Mouse (Mus musculus) limb, embryonic 15.5 days (tissue): ENCODE data around the gene Prmt8. TPM values are rescaled to one million over a fixed set of nuclear protein-coding genes. Genes with fewer than 3 reads are reported as not detected.

Experiments used
- ATAC-seq: fragments of 200-750 bp; cut with Nextera tagmentation; 2 replicates; pipeline ENCODE4 v1.8.0; 2017; ENCODE audit warnings: low read depth, moderate TSS enrichment; ENCODE audit not compliant: insufficient number of reproducible peaks, low FRiP score, low TSS enrichment
- H3K27ac ChIP-seq: fragments of 300-500 bp; sonication (generic); 2 replicates; pipeline ENCODE4 v1.5.1; 2015; ENCODE audit warnings: moderate library complexity, mild to moderate bottlenecking, inconsistent platforms
- H3K27me3 ChIP-seq: fragments of 300-500 bp; sonication (generic); 2 replicates; pipeline ENCODE4 v1.6.1; 2015; ENCODE audit warnings: inconsistent platforms
- H3K36me3 ChIP-seq: fragments of 300-500 bp; sonication (generic); 2 replicates; pipeline ENCODE4 v1.6.1; 2015; ENCODE audit warnings: inconsistent platforms
- H3K4me1 ChIP-seq: fragments of 300-500 bp; sonication (generic); 2 replicates; pipeline ENCODE4 v1.6.1; 2015; ENCODE audit warnings: inconsistent platforms
- H3K4me2 ChIP-seq: fragments of 300-500 bp; sonication (generic); 2 replicates; pipeline ENCODE4 v1.6.1; 2015; ENCODE audit warnings: mild to moderate bottlenecking, inconsistent platforms
- H3K4me3 ChIP-seq: fragments of 300-500 bp; sonication (generic); 2 replicates; pipeline ENCODE4 v1.5.1; 2015; ENCODE audit warnings: mild to moderate bottlenecking, inconsistent platforms
- H3K9ac ChIP-seq: fragments of 300-500 bp; sonication (generic); 2 replicates; pipeline ENCODE4 v1.6.1; 2015; ENCODE audit warnings: inconsistent platforms
- H3K9me3 ChIP-seq: fragments of 300-500 bp; sonication (generic); 2 replicates; pipeline ENCODE4 v1.6.1; 2016; ENCODE audit warnings: inconsistent platforms
- WGBS: fragments of 180-500 bp; shearing (Covaris S2); methylation state at CpG from one replicate; pipeline ENCODE4 v1.1.7; 2015; 5-methylcytosine and 5-hydroxymethylcytosine counted together
- polyA plus RNA-seq: library from polyadenylated mRNA; unstranded; fragments of >200 nt; fragmentation: Nextera tagmentation; extraction: Ambion mirVana; gene quantifications from 2 replicates; pipeline ENCODE4 v1.2.1, GENCODE M21; 2015

Gene Prmt8
- 0.35 and 0.44 TPM in 2 replicates for polyA plus RNA-seq

GRCm38 (mm10) chr6:127769275-127770156 lies at the start of gene Prmt8:
Gene Prmt8, minus strand, starts transcription at chr6:127769472.
- Histone ChIP-seq H3K9ac (no peak within 1 kb of the TSS), H3K27ac (no peak within 1 kb of the TSS), H3K4me2 (peak within 1 kb of the TSS; percentile 81), H3K4me3 (peak within 1 kb of the TSS; percentile 41), H3K9me3 (no peaks in the 10 kb centered on the region), H3K36me3 (no peaks in the 10 kb centered on the region), H3K27me3 (peaks cover 91% of the 10 kb centered on the region), H3K4me1 (peaks cover 30% of the 10 kb centered on the region)
- WGBS, result 2% methylated on average over 31 of the region's 42 CpGs
- ATAC-seq, result no peak

GRCm38 (mm10) chr6:127803046-127803729 lies 33.9 kb upstream of the Prmt8 start:
- no peaks in the 10 kb centered on the region for H3K9me3 ChIP-seq
- ATAC-seq, result no peak
- H3K4me3 ChIP-seq, result no peak overlapping the region
- H3K27me3 ChIP-seq, result no peaks in the 10 kb centered on the region
- H3K9ac ChIP-seq, result no peak overlapping the region
- no peak overlapping the region for H3K27ac ChIP-seq
- H3K4me1 ChIP-seq, result no peaks in the 10 kb centered on the region
- no peaks in the 10 kb centered on the region for H3K36me3 ChIP-seq
- H3K4me2 ChIP-seq, result no peak overlapping the region
- 60% methylated on average over 9 of the region's 9 CpGs for WGBS

- H3K27ac ChIP-seq, result no peak overlapping the region
- WGBS, result 78% methylated on average over 12 of the region's 12 CpGs
Observed at GRCm38 (mm10) chr6:127802211-127802610, 32.9 kb upstream of the Prmt8 start.

GRCm38 (mm10) chr6:127790023-127790422 lies 20.8 kb upstream of the Prmt8 start:
- Histone ChIP-seq H3K4me2 (no peak overlapping the region), H3K27ac (no peak overlapping the region), H3K9ac (no peak overlapping the region), H3K36me3 (no peaks in the 10 kb centered on the region), H3K27me3 (no peaks in the 10 kb centered on the region), H3K4me1 (no peaks in the 10 kb centered on the region), H3K4me3 (no peak overlapping the region), H3K9me3 (no peaks in the 10 kb centered on the region)
- no peak for ATAC-seq
- WGBS, result 64% methylated on average over 13 of the region's 13 CpGs

More at GRCm38 (mm10) chr6:127802211-127802610, 32.9 kb upstream of the Prmt8 start:
- H3K4me3 ChIP-seq, result no peak overlapping the region
- H3K27me3 ChIP-seq, result no peaks in the 10 kb centered on the region
- no peak overlapping the region for H3K9ac ChIP-seq
- no peaks in the 10 kb centered on the region for H3K4me1 ChIP-seq
- no peak for ATAC-seq
- no peaks in the 10 kb centered on the region for H3K36me3 ChIP-seq
- no peaks in the 10 kb centered on the region for H3K9me3 ChIP-seq
- H3K4me2 ChIP-seq, result no peak overlapping the region

- no peaks in the 10 kb centered on the region for H3K9me3 ChIP-seq
- H3K27ac ChIP-seq, result no peak overlapping the region
- ATAC-seq, result no peak
- 38% methylated on average over 4 of the region's 4 CpGs for WGBS
- H3K4me2 ChIP-seq, result no peak overlapping the region
- peaks cover 30% of the 10 kb centered on the region for H3K4me1 ChIP-seq
- H3K36me3 ChIP-seq, result no peaks in the 10 kb centered on the region
- H3K9ac ChIP-seq, result no peak overlapping the region
- H3K4me3 ChIP-seq, result no peak overlapping the region
- H3K27me3 ChIP-seq, result peaks cover 78% of the 10 kb centered on the region
Observed at GRCm38 (mm10) chr6:127770806-127771205, 1.5 kb upstream of the Prmt8 start.

GRCm38 (mm10) chr6:127768621-127769274 lies 524 bp downstream of the Prmt8 start:
- Histone ChIP-seq H3K36me3 (no peaks in the 10 kb centered on the region), H3K4me1 (peaks cover 30% of the 10 kb centered on the region), H3K9ac (no peak overlapping the region), H3K4me3 (peak overlapping the region; percentile 41), H3K27ac (no peak overlapping the region), H3K9me3 (no peaks in the 10 kb centered on the region), H3K4me2 (peak overlapping the region; percentile 81), H3K27me3 (peaks cover 98% of the 10 kb centered on the region)
- ATAC-seq, result no peak
- WGBS, result under 1% methylated on average over 55 of the region's 64 CpGs

- H3K4me2 ChIP-seq, result peak overlapping the region; percentile 81
- peaks cover 30% of the 10 kb centered on the region for H3K4me1 ChIP-seq
- H3K9ac ChIP-seq, result no peak overlapping the region
- H3K9me3 ChIP-seq, result no peaks in the 10 kb centered on the region
- 2% methylated on average over 48 of the region's 49 CpGs for WGBS
- peaks cover 97% of the 10 kb centered on the region for H3K27me3 ChIP-seq
- ATAC-seq, result peak; percentile 59; the same call in 1 of the 2 replicates
- no peaks in the 10 kb centered on the region for H3K36me3 ChIP-seq
- no peak overlapping the region for H3K27ac ChIP-seq
- H3K4me3 ChIP-seq, result peak overlapping the region; percentile 41
Observed at GRCm38 (mm10) chr6:127767706-127768493, 1.4 kb downstream of the Prmt8 start.

- peaks cover 97% of the 10 kb centered on the region for H3K27me3 ChIP-seq
- WGBS, result 2% methylated on average over 18 of the region's 18 CpGs
- H3K27ac ChIP-seq, result no peak overlapping the region
- no peak overlapping the region for H3K9ac ChIP-seq
- H3K4me3 ChIP-seq, result peak overlapping the region; percentile 41
- H3K9me3 ChIP-seq, result no peaks in the 10 kb centered on the region
- ATAC-seq, result no peak
- peak overlapping the region; percentile 81 for H3K4me2 ChIP-seq
- peaks cover 30% of the 10 kb centered on the region for H3K4me1 ChIP-seq
- no peaks in the 10 kb centered on the region for H3K36me3 ChIP-seq
Observed at GRCm38 (mm10) chr6:127767201-127767705, 2.0 kb downstream of the Prmt8 start.

- H3K4me3 ChIP-seq, result peak overlapping the region; percentile 41; the same call in 1 of the 2 replicates
- 2% methylated on average over 27 of the region's 28 CpGs for WGBS
- peaks cover 30% of the 10 kb centered on the region for H3K4me1 ChIP-seq
- H3K9me3 ChIP-seq, result no peaks in the 10 kb centered on the region
- H3K27ac ChIP-seq, result no peak overlapping the region
- ATAC-seq, result no peak
- H3K9ac ChIP-seq, result no peak overlapping the region
- peaks cover 93% of the 10 kb centered on the region for H3K27me3 ChIP-seq
- H3K4me2 ChIP-seq, result peak overlapping the region; percentile 81; the same call in 1 of the 2 replicates
- H3K36me3 ChIP-seq, result no peaks in the 10 kb centered on the region
Observed at GRCm38 (mm10) chr6:127766641-127767200, 2.6 kb downstream of the Prmt8 start.

- Histone ChIP-seq H3K27ac (no peak overlapping the region), H3K4me3 (no peak overlapping the region), H3K4me2 (no peak overlapping the region), H3K36me3 (no peaks in the 10 kb centered on the region), H3K27me3 (peaks cover 87% of the 10 kb centered on the region), H3K9me3 (no peaks in the 10 kb centered on the region), H3K9ac (no peak overlapping the region), H3K4me1 (peaks cover 30% of the 10 kb centered on the region)
- WGBS, result 12% methylated on average over 7 of the region's 11 CpGs
- no peak for ATAC-seq
Observed at GRCm38 (mm10) chr6:127766041-127766604, 3.1 kb downstream of the Prmt8 start.
